Mouse (Mus musculus) adrenal gland, adult (tissue): ENCODE results near the gene Arl11.

Source experiments
- DNase-seq, 2 experiments: peaks; one replicate each; pipeline ENCODE4 v3.0.0; 2022 to 2023; ENCODE audit warnings: low spot score in 1 of 2; ENCODE audit not compliant: inconsistent age in 2 of 2

Gene Arl11

GRCm38 (mm10) chr14:61309593-61309992 lies at the start of gene Arl11:
Gene Arl11 (plus strand): TSS chr14:61309753.
- peak in 1 of 2 experiments; percentile 42 for DNase-seq

DNA sequence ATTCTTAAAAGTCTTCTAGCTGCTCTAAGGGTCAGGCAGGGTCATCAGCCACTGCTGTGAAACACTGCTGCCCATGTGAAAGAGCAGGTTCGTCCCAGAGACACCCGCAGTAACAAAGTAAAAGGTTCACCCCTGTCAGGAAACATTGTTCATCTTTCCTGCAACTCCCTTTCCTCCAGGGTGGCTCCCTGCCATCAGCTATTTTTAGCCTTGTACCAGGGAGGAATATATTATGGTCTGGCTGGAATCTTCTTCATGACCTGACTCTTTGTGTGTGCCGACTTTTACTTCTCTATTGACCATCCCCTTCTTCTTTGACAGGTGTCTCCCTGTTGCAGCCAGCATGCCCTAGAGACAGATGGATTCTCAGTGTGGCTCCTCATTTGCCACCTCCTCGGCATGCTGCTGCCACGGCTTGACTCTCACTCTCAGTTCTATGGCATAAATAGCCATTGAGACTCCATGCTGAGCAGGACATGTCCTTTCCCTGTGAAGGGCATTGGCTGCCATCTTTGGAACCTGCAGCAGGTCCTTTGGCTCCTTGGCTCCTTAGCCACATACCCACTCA lies 41.6 kb upstream of the Arl11 start:
- DNase-seq = no peak

GRCm38 (mm10) chr14:61274414-61275198 lies 34.9 kb upstream of the Arl11 start:
- no peak for DNase-seq

DNA sequence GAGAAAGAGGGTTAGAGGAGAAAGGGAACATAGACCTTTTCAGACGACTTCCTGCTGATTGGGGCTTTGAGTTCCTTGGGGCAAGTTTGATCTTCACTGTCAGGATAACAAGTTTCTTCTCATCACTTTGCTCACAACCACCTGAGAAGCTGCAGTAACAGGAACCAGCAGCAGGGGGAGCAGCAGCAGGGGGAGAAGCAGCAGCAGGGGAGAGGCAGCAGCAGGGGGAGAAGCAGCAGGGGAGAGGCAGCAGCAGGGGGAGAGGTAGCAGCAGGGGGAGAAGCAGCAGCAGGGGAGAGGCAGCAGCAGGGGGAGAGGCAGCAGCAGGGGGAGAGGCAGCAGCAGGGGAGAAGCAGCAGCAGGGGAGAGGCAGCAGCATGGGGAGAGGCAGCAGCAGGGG lies 32.3 kb upstream of the Arl11 start:
- DNase-seq = peak; percentile 40 to 77

DNA sequence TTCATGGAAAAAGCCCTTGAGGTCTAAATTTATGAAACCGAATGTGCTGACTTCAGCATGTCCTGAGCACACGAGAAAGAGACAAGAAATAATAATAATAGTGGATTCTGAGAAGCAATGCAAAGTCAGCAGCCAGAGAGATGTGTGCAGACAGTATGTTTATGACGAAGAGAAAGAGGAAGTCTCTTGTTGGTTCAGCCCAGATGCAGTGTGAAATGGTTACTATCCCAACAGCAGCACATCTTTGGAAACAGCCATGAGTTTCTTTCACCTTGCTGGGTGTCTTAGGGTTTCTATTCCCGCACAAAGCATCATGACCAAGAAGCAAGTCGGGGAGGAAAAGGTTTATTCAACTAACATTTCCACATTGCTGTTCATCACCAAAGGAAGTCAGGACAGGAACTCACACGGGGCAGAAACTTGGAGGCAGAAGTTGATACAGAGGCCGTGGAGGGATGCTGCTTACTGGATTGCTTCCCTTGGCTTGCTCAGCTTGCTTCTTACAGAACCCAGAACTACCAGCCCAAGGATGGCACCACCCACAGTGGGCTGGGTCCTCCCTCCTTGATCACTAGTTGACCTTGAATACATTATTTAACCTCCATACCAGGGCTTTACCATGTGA lies 30.8 kb upstream of the Arl11 start:
- peak in 1 of 2 experiments; percentile 19 for DNase-seq

GRCm38 (mm10) chr14:61288606-61289286 lies 20.8 kb upstream of the Arl11 start:
- DNase-seq = no peak

DNA sequence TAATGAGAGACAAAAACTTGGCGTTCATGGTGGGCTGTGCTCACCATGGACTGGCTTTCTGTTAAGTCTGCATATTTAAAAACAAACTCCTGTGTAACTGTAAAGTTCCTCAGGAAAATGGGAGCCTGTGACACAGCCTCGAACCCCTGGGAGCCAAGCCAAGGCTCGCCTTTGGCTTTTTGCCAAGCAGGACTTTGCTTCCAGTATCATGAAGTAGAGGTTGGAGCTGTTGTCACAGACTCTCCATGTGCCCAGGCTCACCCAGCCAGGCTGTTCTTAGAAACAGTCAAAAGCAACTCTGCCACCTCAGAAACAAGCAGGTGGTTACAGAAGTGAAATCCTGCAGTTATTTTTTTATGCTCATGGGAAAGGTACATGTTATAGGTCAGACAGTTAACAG lies 18.9 kb upstream of the Arl11 start:
- peak; percentile 36 to 89 for DNase-seq

DNA sequence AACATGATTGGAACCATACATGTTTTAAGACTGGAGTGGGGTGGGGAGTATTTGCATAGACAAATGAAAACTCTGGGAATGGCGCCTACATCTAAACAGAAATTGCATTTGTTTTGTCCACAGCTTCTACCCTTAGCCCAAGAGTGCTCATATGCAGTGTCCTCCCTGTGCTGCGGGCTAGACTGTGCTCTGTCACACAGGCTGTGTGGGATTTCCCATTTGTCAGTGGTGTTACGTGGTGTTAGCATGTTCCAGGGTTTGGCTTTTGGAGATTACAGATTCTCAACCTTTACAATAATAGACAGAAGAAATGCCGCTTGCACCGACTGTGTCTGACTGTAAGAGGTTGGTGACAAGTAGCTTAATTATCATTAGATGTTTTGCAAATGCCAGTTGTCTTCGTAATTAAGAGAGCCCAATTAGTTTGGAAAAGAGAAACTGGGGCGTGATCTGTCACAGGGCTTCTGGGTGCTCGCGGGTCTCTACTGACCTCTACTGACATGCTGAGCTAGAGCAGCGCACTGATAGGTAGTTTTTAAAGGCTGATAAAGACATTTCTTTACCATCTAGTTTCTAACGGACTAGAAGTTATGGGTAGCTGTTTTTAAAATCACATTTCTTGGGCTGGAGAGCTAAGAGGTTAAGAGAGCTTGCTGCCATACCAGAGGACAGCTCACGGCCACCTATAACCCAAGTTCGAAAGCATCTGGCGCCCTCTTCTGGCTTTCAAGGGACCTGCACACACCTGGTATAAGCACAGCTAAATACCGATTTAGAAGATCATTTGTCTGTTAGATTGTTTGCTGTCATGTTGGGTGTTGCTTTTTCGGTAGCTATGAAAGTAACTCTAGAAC lies 15.4 kb upstream of the Arl11 start:
- peak; percentile 65 to 92 for DNase-seq

GRCm38 (mm10) chr14:61294738-61295079 lies 14.8 kb upstream of the Arl11 start:
- DNase-seq = peak; percentile 55 to 87

DNA sequence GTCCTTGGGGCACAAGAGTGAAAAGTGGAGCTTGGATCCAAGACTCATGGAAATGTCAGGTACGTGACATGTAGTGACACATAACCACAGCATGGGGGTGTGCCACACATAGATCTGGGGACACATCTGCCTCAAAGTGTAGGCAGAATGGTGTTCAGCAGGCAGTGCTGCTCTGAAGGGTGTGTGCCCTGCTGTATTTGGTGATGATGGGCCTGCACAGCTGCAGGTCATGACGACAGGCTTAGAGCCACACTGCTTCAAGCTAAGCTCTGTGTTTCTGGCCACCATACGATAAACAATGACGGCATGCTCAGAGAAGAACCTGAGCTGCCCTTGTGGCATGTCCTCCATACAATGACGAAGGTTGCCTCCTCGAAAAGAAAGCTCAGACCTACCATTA lies 9.7 kb upstream of the Arl11 start:
- no peak for DNase-seq

DNA sequence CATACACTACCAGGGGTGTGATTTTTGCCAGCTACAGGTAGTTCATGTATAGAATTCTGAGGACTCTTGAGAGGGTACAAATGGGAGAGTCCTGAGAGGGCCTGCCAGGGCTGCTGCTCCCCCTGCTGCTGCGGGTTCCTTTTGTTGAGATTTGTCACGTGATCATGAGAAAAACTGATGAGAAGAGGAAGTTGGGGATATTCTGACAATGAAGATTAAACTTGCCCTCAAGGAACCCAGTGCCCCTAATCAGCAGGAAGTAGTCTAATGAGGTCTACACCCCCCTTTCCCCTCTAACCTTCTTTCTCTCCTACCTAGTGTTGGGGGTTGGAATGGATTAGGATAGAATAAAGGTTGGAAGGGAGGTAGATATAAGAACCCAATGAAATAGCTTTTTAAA lies 8.2 kb upstream of the Arl11 start:
- DNase-seq = no peak

DNA sequence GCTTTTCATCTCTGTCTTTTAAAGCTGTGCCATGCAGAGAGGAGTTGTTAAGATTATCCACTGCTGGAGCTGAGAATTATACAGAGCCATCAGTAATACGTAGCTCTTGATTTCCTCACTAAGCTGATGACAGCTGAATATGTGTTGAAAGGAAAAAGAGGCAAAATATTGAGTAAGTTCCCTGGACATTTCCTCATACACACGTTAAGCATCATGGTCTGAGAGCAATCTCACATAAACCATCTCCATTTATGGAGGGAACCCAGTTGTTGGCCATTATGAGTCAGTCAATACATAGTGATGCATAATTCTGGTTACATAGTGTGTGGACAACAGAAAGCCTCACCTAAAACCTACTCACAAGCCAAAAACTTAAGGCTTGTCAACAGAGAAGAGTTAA lies 7.1 kb upstream of the Arl11 start:
- no peak for DNase-seq

DNA sequence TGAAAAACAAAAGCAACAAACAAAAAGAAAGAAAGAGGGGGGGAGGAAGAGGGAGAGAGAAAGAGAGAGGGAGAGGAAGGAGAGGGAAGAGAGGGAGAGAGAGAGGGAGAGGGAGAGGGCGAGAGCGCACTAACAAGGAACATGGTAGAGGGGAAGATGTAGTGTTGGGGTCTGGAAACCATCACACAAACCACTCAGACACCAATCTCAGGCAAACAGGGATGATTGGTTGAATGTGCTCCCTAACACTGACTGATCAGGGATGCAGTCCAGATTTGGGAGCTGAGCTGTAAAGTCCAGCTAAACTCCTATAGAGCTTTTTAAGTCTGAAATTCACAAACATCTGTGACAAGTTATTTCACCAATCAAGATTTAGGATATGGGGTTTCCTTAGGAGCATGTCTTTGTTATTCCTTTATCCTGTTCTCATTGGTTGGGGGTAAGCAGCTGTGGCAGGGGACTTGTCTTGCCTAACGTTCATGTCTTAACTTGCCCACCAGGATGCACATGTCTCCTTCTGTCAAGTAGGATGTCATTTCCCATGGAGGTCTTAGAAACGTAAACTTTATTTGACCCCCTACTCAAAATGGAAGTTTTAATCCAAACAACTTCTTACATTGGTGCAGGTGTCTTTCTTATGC lies 5.5 kb upstream of the Arl11 start:
- DNase-seq = no peak

- DNase-seq = no peak
Measured at GRCm38 (mm10) chr14:61310036-61310772, 651 bp downstream of the Arl11 start.

DNA sequence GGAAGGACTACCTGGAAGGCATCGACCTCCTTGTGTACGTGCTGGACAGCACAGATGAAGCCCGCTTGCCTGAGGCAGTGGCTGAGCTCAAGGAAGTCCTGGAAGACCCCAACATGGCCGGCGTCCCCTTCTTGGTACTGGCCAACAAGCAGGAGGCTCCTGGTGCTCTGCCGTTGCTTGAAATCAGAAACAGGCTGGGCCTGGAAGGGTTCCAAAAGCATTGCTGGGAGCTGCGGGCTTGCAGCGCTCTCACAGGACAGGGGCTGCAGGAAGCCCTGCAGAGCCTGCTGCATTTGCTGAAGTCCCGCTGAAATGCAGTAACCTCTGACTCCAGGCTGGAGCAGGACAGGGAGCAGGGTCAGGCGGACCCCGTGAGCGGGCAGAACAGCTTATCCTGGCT lies 1.4 kb downstream of the Arl11 start:
- peak in 1 of 2 experiments; percentile 31 for DNase-seq

DNA sequence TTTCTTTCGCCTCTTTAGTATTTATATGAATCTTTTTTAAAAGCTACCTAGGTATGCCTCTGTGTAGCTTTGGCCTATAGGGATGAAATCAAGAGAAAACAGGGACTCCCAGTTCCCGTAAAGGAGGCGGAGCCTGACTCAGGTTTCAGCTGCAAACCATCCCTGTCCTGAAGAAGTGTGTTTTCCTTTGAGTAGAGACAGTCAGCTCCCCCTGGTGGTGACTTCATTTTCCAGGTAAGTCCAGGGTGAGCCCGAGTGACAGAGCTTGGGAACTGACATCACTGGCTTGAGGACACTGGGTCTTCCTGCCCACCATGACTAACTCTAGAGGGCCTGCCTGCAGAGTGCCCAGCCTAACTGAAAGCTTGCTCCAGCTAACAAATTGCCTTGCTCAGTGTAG lies 7.3 kb downstream of the Arl11 start:
- DNase-seq = peak; percentile 46 to 88

DNA sequence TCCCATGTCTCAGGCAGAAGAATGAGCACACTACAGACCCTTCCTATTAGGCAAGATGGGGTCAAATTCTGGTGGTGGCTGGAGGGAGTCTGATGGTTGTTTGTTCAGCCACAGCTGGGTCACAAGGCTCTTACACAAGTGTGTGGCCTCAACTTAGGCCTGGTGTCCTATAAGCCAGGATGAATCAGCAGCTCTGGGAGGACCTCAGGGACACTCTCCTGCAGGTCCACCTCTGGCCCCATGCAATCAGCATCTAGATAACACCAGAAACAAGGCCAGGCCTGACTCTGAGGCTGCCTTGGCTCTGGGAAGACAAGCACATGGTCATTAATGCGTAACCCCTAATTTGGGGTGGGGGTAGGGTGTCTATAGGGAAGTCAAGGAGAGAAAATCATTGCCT lies 11.2 kb downstream of the Arl11 start:
- DNase-seq = peak; percentile 30 to 86

DNA sequence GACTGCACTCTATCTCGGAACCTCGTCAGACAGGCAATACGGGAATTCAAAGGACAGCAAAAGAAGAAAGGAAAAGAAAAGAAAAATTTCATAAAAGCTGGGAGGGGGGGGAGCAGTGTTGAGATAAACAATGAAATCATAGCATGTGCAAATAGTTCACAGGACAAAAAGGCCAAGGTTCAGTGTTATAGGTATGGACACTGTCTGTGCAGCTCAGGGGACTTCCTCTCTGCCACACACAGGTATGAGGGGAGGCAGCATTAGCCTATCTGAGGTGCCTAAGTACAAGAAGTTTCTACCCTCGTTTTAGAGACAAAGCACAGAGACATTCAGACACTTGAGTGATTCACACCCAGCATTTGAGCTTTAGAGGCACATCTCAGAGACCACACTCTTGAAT lies 11.6 kb downstream of the Arl11 start:
- no peak for DNase-seq

DNA sequence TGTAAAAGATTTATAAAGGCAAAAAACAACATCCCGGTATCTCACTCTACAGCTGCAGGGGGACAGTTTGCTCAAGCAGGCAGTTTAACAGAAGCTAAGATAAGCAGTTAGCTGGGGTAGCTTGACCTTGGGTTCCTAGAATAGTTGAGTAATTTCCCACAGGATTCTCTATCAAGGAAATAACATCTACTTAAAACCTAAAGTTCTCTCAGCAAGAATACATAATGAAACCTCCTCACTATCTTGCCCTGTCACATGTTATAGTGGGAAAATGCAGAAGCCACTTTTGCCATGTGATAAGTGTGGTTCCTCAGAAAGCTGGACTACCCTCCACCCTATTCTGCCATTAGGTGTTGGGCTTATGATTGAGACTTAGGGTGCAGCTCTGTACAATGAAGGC lies 13.2 kb downstream of the Arl11 start:
- no peak for DNase-seq

GRCm38 (mm10) chr14:61327007-61327406 lies 17.5 kb downstream of the Arl11 start:
- DNase-seq = peak; percentile 39 to 70
